Mouse (Mus musculus) thymus, postnatal 25 days (tissue): Measurements from ENCODE around the gene BC030867.
A peak's percentile ranks its signal among the peaks of the same experiment; 100 is the strongest.

Experiments used
- DNase-seq: peaks from one replicate; pipeline ENCODE4 v3.0.0; 2022

The BC030867 gene

DNA sequence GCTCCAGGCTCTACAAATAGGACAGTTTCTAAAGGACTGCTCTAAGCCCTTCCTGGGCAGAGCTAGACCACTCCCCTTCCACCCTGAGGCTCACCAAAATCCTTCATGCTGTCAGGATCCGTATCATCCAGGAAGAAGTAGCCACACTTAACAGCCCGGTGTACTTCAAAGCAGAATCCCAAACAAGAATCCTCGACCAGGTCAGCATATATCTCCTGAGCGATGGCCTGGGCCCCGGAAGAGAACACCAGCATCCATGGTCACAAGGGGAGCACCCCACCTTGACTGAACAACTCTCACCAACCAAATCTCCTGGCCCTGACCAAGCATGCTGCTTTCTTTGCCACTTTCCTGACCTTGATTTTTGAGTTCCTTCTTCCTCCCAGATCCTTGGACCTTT is 45.7 kb downstream of the BC030867 start:
- no peak for DNase-seq

DNA sequence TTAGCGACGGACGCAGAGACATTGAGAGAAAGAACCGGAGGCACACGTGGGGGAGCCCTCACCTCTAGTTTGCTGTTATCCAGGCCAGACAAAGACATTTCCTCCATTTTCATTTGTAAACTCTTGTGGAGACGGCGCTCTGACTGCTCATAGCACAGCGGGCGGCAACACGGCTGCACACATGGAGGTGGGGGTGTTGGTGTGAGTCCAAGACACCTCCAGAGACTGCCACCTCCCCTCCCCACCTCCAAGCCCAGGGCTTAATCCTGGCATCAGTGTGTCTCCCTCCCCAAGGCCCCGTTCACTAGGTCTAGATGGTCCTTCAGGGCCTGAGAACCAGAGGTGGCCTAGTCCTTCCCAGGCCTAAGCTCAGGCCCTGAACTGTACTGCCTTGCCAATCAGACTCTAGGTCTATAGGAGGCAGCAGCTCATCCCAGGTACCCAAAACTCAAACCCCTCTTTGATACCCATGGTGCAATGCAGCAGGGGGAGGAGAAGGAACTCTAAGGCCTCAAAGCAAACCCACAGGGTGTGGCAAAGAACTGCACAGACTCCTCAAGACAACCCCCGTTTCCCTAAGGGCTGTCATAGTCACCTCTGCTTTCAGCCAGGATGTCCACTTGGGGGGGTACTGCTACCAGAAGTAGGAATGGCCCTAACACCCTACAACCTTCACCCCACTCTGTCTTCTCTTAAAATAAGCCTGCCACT is 46.4 kb downstream of the BC030867 start:
- peak; percentile 79 for DNase-seq

DNA sequence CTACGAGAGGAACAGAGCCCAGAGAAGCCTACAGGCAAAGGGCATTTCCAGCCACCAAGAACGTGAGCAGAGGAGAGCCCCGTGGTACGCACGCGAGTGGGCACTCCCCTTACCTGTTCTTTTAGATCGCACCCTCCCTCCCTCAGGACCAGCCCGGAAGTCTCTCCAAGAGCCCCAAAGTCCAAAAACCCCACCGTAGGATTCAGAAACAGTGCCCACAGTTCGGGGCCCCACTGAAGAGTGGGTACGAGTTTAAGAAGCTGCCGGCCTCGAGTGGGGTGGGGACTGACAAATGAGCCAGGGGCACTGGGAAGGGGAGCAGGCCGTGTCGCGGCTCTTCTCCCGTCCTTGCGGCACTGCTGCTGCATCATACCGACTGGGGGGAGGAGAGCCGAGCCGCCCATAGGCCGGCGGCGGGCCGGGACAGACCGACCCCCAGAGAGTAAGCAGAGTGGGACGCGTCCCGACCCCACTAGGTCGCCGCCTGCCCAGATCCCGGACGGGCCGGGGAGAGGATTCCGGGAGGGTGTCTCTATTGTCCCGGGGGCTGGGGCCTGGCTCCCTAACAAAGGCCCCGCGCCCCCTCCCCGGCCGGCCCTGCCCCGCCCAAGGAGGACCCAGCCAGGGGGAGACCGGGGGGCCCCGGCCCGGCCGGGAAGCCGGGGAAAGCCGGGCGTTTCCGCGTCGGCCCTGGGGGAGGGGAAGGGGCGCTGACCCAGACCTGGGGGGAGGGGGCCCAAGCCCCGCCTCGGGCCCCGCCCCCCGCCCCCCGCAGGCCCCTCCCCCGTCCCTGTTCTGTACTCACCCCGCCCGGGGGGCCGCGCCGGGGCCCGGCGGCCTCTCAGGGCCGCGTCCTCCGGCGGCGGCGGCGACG is 47.2 kb downstream of the BC030867 start:
- peak; percentile 76 for DNase-seq

DNA sequence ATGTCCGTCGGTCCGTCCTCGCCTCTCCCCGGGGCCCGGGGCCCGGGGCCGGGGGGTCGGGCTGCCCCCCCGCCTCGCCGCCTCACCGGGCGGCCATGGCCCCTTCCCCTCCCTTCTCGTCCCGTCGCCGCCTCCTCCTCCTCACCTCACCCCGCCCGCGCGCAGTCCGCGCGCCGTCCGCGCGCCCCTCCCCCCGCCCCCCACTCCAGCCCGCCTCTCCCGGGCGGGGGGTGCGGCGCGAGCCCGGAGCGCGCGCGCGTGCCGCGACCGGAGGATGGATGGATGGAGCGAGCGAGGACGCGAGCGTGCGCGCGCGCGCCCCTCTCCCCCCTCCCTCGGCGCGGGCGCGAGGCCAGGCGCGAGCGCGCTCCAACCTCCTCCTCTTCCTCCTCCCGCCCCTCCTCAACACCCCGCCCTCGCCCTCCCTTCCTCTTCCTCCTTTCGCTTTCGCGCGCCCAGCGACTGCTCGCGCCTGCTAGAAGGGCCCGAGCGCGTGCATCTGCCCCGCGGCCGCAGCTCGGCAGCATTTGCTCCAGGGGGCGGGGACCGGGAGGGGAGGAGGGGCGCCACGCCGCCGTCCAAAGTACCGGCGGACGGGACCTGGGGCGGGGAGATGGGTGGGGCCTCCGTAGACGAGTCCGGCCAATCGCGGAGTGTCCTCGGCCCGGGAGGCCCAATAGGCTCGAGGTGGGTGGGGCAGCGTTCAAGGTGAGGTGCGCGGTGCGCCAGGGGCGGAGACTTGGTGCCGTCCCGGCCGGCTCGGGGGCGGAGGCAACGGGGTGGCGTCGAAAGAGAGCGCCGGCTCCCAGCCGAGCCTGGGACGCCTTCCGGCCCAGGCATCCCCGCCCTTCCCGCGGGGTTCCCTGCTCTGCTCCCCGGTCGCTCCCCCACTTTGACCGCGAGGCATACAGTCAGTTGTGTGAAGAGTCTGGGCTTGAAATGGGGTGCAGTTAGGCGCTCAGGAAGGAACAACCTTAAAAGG is 48.1 kb downstream of the BC030867 start, which contains the start of gene Atxn7l3:
Atxn7l3 (minus strand) TSS at position 141 of the 982 bp plus-strand sequence.
- DNase-seq, result peak; percentile 99

DNA sequence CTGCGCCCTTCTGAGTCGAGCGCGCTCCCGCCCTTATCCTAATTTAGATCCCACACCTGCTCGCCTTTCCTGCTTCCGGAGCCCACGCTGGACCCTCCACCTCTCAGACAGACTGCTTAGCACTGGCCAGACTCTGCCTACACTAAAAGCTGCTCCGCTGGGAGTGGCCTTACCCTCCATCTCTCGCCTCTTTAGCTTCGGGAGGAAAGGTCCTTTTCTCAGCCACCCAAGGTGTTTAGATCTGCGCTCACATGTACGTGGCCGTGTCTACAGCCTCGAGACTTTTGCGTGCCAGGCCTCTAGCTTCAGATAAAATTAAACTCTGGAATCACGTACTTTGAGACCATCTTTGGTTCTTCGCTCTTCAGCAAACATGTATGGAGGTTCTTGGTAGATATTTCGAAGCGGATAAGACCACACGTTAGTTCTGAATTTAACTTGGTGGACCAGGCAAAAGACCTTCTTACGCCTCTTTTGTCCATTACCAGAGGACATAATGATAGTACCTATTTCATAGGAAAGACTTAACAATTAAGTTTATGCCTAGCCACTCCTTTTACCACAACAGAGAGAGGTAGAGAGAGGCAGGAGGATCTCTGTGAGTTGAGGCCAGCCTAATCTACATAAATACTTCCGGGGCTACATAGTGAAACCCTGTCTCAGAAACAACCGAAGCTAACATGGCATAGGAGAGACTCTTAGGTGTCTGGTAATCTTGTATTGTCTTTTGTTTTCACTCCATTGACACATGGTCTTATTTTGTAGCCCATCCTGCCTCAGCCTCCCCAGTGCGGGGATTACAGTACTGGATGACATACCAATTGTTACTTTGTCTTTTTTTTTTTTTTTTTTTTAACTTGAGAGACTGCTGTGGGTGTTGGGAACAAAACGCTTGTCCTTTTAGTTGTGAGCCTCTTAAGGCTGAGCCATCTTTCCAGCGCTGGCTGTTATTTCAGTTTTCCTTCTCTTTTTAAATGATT is 49.2 kb downstream of the BC030867 start:
- DNase-seq, result no peak

DNA sequence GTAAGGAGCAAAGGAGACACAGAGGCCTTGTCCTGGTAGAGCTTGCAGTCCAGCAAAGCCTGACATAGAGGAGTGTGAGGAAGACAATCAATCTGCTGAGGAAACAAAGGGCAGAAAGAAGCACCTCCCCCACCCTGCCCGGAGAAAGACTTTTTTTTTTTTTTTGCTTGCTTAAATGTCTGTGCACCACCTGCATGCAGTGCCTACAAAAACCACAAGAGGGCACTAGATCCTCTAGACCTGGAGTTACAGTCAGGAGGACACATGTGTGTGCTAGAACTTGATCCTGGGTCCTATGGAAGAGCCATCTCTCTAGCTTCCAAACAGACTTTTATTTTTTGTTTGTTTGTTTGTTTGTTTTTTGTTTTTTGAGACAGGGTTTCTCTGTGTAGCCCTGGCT is 51.2 kb downstream of the BC030867 start:
- peak; percentile 83 for DNase-seq

DNA sequence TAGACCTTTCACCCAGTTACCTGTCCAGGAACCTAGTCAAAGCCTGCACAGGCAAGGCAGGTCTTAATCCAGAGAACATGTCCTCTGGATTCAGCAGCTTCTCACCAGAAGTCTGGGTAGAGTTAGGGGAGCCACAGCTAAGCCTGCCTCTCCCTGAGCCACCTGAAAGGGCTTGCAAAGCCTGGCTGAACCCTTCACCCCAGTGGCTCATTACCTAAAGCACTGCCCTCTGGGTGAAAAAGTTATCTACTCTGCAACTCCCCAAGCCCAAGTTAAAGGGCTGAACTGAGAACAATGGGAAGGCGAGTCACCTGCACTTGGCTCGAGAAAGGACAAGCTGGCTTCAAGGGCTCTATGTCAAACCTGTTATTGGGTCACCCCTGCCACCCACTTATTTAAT is 55.5 kb downstream of the BC030867 start:
- no peak for DNase-seq

DNA sequence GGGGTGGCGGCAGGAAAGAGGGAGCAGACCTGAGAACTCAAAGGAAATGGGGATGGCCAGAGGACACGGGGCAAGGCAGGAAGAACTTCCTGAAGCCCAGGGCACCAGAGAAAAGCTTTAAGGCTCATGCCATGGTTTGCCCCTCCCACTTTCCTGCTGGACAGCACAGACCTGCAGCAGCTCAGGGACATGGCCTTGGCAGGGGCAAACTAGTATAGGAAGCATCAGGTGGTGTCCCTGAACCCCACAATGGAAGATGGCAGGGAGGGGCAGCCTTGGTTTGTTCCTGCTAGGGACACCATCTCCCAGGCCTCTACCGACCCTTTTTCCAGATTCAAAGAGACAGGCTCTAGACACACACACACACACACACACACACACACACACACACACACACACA is 56.7 kb downstream of the BC030867 start:
- no peak for DNase-seq

DNA sequence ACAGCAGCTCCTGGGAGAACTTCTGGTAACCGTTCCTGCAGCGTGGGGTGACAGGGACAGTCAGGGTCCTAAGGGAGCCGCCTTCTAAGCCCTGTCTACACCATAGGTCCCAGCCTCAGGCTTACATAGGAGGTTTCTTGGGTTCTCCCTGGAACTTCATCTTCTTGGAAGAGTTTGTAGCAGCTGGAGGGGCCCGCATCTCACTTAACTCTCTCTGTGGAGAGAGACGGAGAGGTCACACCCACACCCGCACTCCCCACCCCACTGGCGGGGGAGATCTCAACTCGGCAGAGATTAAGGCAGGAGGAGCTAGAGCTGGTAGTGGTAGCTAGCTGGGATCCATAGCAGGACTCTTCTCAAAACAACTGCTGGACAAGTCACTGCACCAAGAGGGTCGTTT is 59.4 kb downstream of the BC030867 start:
- no peak for DNase-seq

DNA sequence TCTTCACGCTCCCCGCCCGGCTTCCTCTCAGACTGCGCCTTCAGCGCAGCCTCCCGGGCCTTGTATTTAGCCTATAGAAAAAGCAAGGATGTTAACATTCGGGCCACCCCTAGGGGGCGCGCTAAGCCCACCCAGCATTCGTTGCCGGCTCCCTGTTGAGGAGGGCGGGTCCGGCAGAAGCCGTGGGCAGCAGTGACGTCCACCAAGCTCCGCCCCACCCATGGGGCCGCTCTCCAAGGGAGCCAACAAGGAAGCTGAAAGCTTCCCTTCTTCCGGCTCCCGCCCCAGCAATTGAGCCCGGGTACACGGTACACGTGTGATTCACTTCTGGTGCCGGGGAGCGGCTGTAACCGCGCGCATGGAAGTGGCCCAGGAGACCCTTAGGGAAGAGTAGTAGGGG is 60.3 kb downstream of the BC030867 start:
- DNase-seq, result peak; percentile 97

DNA sequence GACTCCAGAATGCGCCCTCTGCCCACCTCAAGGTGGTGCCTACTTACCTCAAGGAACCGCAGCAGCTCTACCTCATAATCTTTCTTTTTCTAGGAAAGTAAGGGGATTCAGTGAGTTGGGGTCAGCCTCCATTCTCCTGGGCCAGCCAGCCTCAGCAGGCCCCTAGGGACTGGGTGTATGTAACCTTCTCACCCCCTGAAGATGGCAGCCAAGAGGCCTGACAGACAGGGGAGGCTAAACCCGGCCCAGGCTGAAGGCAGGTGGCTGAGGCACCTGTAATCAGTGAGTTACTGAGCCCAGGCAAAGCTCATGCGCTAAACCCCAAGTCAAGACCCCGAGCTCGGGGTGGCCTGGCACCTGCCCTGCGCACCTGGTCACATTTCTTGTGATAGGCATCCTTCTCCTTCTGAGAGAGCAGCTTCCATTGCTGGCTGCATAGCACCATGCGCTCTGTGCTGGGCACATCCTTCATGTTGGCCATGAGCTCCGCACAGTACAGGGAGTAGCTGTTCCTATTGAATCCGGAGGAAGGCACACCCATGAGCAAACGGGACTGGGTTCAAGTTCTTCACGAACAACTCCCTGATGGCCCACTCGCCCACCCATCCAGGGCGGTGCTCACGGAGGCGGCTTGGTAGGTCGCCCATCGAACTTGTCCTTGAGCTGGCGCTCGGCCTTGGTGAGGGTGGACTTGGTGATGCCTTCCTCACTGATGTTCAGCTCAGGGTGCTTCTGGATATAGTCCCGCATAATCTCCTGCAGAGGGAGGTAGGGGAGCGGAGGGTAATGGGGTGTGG is 61.3 kb downstream of the BC030867 start:
- DNase-seq, result no peak

DNA sequence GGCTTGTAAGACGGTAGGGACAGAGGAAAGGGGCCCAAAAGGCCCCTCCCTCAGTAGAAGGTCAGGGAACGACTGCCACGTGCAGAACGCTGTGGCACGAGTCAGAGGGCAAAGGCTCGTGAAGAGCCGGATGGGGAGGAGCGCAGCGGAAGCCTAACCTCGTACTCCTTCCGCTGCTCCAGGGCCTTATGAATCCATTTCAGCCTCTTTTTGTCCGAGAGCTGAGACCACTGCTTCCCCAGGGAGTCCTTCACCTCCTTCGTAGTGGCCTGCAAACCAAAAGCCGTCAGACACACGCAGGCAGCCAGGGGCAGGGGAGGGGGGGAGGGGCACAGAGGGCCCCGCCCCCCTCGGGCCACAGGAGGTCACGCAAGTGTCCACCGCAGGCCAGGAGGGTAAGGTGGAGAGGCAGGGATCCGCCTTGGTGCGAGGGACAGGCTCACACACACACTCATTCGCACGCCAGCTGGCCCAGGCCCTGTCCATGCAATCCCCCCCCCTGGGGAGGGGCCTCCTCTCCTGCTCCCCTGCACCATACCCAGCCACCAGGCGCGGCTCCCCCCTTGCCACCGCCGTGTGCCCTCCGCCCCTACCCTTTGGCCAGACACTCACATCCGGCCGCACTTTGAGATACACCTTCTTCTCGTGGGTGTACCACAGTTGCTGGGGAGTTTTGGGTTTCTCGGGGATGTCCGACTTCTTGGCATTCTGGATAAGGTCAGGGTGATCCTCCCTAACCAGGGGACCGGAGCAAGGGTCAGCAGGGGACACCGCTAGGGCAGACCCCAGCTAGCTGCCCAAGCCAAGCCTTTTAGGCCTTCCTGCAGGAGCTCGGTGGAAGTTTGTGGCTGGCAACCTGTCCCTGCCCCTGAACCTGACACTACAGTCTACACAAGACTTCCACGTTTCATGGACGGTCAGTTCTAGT is 62.4 kb downstream of the BC030867 start:
- DNase-seq, result no peak

DNA sequence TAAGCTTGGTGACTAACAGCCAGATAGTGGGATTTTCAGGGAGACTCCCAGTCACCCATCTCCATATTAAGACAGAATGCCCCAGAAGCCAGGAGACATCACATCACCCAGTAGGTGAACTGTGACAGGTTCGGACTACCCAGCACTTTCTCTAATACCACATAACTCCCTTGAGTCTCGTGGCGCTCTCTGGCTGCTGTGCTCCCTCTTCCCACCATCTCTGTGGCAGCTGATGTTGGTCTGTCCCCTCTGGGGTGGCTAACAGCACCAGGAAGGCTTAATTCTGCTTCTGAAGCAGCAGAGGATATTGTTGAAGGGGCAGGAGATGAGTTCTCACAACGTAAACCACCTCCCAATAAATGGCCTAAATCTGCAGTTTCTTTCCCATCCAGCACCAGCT is 63.3 kb downstream of the BC030867 start:
- DNase-seq, result no peak

DNA sequence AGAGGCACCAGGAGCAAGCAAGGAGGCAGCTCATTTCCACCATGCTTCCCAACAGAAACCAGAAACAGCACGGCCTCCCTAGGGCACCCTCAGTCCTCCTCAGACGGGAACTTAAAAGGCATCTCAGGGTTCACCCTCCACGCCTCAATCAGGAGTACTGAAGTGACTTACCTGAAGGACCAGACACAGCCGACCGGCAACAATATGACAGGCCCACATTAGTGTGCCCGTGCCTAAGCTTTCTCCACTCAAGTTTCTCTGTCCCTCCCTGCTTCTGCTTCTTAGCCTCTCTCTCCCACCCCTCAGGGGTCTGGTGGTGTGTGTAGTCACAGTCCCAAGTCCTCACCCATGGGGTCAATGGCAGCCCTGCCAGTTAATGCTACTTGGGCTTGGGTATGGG is 63.9 kb downstream of the BC030867 start:
- no peak for DNase-seq

DNA sequence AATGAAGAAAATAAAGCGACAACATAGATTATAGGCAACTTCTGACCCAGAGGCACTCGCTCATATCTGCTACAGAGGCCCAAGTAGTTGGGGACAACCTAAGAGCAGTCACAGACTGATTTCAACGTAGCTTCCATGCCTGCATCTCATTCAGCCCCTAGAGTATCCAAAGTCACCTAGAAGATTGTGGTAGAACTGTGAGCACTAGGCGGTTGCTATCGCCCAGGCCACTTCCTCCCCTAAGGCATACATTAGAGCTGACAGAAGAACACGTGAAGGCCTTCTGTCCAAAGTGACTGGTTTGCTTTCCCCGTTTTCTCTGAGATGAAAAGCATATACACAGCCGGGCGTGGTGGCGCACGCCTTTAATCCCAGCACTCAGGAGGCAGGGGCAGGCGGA is 65.6 kb downstream of the BC030867 start:
- DNase-seq, result no peak
